Mouse (Mus musculus) heart, adult 2 months (tissue): Measurements from ENCODE around the gene Ehd2. TPM values are rescaled to one million over a fixed set of nuclear protein-coding genes. Genes with fewer than 3 reads are reported as not detected.

Source experiments
- DNase-seq, 2 experiments: peaks; one replicate each; pipeline ENCODE4 v3.0.0; 2021
- H3K27ac ChIP-seq: fragments of 200-600 bp; 2 replicates; pipeline ENCODE4 v1.8.1; 2022
- H3K27me3 ChIP-seq: fragments of 200-500 bp; 2 replicates; pipeline ENCODE4 v1.6.1; 2012; ENCODE audit warnings: mild to moderate bottlenecking, low read length, inconsistent platforms, mixed read lengths; ENCODE audit not compliant: control insufficient read depth, insufficient read depth
- H3K36me3 ChIP-seq: fragments of 200-500 bp; 2 replicates; pipeline ENCODE4 v1.6.1; 2012; ENCODE audit warnings: low read length, inconsistent platforms; ENCODE audit not compliant: control insufficient read depth, insufficient read depth
- H3K4me1 ChIP-seq: fragments of 200-500 bp; 2 replicates; pipeline ENCODE4 v1.6.1; 2011; ENCODE audit warnings: low read length; ENCODE audit not compliant: control insufficient read depth, insufficient read depth
- H3K4me3 ChIP-seq: fragments of 200-600 bp; 2 replicates; pipeline ENCODE4 v1.8.1; 2022
- H3K79me2 ChIP-seq: fragments of 200-500 bp; replicated peaks from 2 replicates; pipeline ENCODE4 v1.6.1; 2012; ENCODE audit warnings: mild to moderate bottlenecking, inconsistent platforms, low read length, moderate library complexity, mixed read lengths; ENCODE audit not compliant: control insufficient read depth, insufficient read depth
- H3K9ac ChIP-seq: fragments of 200-500 bp; 2 replicates; pipeline ENCODE4 v1.6.1; 2012; ENCODE audit warnings: low read depth, mild to moderate bottlenecking, control low read depth, inconsistent platforms, low read length, mixed read lengths
- CTCF ChIP-seq: fragments of 200-600 bp; IDR thresholded peaks from 2 replicates; pipeline ENCODE4 v1.8.1; 2022; ENCODE audit warnings: antibody characterized with exemption, mild to moderate bottlenecking, moderate library complexity
- EP300 ChIP-seq: fragments of 200-500 bp; IDR thresholded peaks from 2 replicates; pipeline ENCODE4 v1.6.1; 2011; ENCODE audit warnings: low read depth, low read length, control low read depth; ENCODE audit not compliant: insufficient read depth
- POLR2A ChIP-seq: fragments of 200-500 bp; IDR thresholded peaks from 2 replicates; pipeline ENCODE4 v1.6.1; 2011; ENCODE audit warnings: mild to moderate bottlenecking, low read depth, low read length, control low read depth; ENCODE audit not compliant: insufficient read depth
- WGBS: fragments of 180-500 bp; shearing (Covaris S2); methylation state at CpG from one replicate; pipeline ENCODE4 v1.1.7; 2018; 5-methylcytosine and 5-hydroxymethylcytosine counted together
- intact Hi-C: fragments of 180-260 bp; cut with DNase I; formaldehyde crosslinking; loops from one replicate; pipeline ENCODE4 v1.15.1; 2025
- polyA plus RNA-seq: library from polyadenylated mRNA; depleted of rRNA; stranded (reverse); fragments of >200 nt; gene quantifications from 2 replicates; pipeline ENCODE4 v1.2.3, GENCODE M21; 2012
- total RNA-seq, 2 experiments: library from RNA; stranded (reverse); gene quantifications; 2 replicates each; pipeline ENCODE4 v1.2.3; 2021

Ehd2 gene
- total and polyA plus RNA-seq, 3 experiments: 76.8 to 91.3 (median 81.9) TPM

DNA sequence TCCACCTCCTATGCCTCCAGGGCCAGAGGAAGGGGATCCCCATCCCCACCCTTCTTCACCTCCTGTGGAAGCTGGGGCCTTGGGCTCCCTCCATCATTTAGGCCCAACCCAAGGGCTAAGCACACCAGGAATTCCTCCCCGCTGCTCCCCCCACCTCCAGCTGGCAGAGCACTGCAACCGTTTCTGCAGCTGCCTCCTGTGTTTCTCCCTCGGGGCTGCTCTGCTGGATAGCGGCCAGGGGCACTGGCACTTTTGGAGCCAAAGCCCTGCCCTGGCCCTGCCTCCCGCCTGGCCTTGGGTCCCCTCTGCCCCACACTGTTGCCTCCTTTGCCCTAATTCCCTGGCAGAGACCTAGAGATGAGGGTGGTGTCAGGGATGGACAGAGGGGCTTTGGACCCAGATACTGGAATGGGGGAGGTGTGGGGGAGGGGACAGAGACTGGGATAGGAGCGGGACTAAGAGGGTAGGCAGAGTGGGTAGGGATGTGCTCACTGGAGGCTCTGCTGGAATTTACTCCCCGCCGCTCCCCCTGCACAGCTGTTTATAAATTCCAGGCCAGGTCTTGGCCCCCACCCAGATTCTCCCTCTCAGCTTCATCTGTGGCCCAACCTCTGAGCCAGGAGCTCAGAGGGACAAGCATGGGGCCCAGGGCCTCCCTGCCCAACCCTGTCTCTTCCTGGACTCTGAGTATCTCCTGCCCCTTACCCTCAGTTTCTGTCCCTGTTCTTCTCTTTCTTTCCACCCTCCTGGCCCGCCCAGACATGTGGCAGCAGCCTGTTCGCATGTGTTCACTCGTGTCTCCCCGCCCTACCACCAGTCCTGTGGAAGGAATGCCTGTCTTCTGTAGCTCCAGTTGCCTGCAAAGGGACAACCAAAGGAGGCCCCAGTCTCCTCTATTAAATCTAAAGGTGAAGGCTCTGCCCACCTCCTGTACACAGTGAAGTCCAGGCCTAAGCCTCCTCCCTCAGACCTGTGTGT lies 4.8 kb downstream of the Ehd2 start:
- TF ChIP-seq EP300 (peak; percentile 89), CTCF (no peak), POLR2A (peak; percentile 54)
- no peaks in the 10 kb centered on the region for H3K27me3 ChIP-seq
- peak; percentile 92 to 93 for DNase-seq
- intact Hi-C loops: loop anchor here (1.0 kb wide), 2 partner anchors 14 to 29 kb away; no protein-coding TSS in a partner anchor
- peak overlapping the region; percentile 58 for H3K4me3 ChIP-seq
- H3K36me3 ChIP-seq: peaks cover 22% of the 10 kb centered on the region
- H3K27ac ChIP-seq: peak overlapping the region; percentile 97
- H3K9ac ChIP-seq: peak overlapping the region; percentile 7
- 6% methylated on average over 12 of the region's 12 CpGs for WGBS
- H3K79me2 ChIP-seq: no peaks in the 10 kb centered on the region
- H3K4me1 ChIP-seq: peaks cover 22% of the 10 kb centered on the region

DNA sequence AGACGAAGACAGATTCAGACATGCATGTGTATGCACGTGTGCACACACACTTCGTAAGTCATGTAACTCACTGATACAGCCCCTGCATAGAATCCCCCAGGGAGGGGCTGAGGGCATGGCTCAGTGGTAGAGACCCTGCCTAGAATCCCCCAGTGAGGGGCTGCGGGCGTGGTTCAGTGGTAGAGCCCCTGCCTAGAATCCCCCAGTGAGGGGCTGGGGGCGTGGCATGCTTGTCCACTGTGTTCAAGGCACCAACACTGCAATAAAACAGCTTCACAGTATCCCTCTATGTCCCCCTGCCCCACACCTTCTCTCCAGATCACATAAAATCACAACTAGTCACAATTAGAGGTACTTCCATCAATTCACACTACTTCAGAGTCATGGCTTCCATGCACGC lies 5.6 kb downstream of the Ehd2 start:
- H3K79me2 ChIP-seq: no peaks in the 10 kb centered on the region
- no peak for DNase-seq
- peaks cover 24% of the 10 kb centered on the region for H3K4me1 ChIP-seq
- no peak for TF ChIP-seq CTCF
- TF ChIP-seq POLR2A: no peak
- TF ChIP-seq EP300: no peak
- H3K9ac ChIP-seq: peak overlapping the region; percentile 17; the same call in 1 of the 2 replicates
- intact Hi-C loops: loop anchor here (1.0 kb wide), 2 partner anchors 13 to 28 kb away; no protein-coding TSS in a partner anchor
- WGBS: 52% methylated on average over 7 of the region's 7 CpGs
- H3K36me3 ChIP-seq: peaks cover 22% of the 10 kb centered on the region
- no peaks in the 10 kb centered on the region for H3K27me3 ChIP-seq
- H3K4me3 ChIP-seq: peak overlapping the region; percentile 38
- H3K27ac ChIP-seq: peak overlapping the region; percentile 97

DNA sequence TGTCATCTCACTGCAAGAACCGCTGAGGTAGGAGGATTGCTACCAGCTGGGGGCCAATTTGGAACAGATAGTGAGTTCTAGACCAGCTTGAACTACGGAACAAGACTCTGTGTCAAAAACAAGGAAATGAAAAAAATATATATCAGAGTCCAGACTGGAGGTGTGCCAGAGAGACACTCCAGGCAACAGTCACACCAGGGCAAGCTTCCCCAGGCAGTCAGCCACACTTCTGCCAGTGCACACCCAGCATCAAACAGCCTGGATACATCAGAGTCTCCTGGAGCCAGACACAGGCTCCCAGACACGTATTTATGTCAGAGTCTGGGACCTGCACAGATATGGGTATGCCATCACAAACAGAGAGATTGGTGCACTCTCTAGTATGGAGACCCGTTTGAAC lies 6.1 kb downstream of the Ehd2 start:
- WGBS: 16% methylated on average over 4 of the region's 4 CpGs
- Histone ChIP-seq H3K4me1 (peaks cover 26% of the 10 kb centered on the region), H3K79me2 (no peaks in the 10 kb centered on the region), H3K27me3 (no peaks in the 10 kb centered on the region), H3K36me3 (peaks cover 27% of the 10 kb centered on the region), H3K9ac (peak overlapping the region; percentile 17), H3K27ac (peak overlapping the region; percentile 97), H3K4me3 (peak overlapping the region; percentile 38)
- intact Hi-C loops: no loop called here
- DNase-seq: no peak
- TF ChIP-seq POLR2A (no peak), CTCF (no peak), EP300 (no peak)

DNA sequence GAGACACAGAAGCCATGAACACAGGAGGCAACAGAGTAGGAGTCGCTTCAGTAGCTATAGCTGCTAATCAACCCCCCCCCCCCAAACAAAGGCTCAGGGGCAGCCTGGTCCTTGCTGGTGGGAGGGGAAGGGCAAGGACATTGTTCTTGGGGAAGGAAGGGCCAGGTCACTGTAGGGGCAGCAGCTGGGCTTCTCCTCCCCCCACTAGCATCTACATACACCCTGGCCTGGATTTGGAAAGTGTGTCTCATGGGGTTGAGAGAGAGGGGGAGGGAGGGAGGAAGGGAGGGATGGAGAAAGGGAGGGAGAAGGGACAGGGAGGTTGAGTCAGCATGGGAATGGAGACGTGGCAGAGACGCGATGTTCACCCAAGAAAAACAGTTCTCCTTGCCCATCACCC lies 6.7 kb downstream of the Ehd2 start:
- H3K27me3 ChIP-seq: no peaks in the 10 kb centered on the region
- H3K79me2 ChIP-seq: no peaks in the 10 kb centered on the region
- H3K27ac ChIP-seq: peak overlapping the region; percentile 97
- 19% methylated on average over 4 of the region's 4 CpGs for WGBS
- H3K9ac ChIP-seq: peak overlapping the region; percentile 1; the same call in 1 of the 2 replicates
- H3K4me3 ChIP-seq: peak overlapping the region; percentile 38; the same call in 1 of the 2 replicates
- H3K36me3 ChIP-seq: peaks cover 32% of the 10 kb centered on the region
- TF ChIP-seq EP300: peak; percentile 83; the same call in 1 of the 2 replicates
- TF ChIP-seq POLR2A: peak; percentile 42; the same call in 1 of the 2 replicates
- TF ChIP-seq CTCF: no peak
- peaks cover 30% of the 10 kb centered on the region for H3K4me1 ChIP-seq
- intact Hi-C loops: no loop called here
- DNase-seq: peak in 1 of 2 experiments; percentile 66

DNA sequence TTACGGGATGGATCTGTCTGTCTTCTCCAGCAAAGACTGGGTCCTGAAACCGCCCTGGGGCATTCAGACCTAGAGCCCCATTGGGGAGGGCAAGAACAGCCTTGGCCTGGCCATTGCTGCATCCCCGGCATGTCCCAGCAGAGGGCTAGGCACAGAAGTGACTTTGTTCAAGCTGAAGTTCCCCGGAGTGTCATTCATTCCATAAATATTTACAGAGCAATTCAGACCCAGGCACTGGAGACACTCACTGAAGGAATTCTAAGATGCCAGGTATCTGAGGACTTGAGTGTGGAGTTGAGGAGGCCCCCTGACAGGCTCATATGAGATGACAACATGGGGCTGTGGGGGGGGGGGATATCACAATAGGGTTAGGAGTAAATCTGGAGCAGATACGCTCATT lies 11.2 kb downstream of the Ehd2 start:
- DNase-seq: no peak
- Histone ChIP-seq H3K36me3 (peaks cover 43% of the 10 kb centered on the region), H3K4me1 (peaks cover 32% of the 10 kb centered on the region), H3K27me3 (no peaks in the 10 kb centered on the region), H3K27ac (peak overlapping the region; percentile 88), H3K9ac (peak overlapping the region; percentile 40), H3K4me3 (peak overlapping the region; percentile 9; the same call in 1 of the 2 replicates), H3K79me2 (no peaks in the 10 kb centered on the region)
- TF ChIP-seq EP300 (no peak), CTCF (peak; percentile 31; the same call in 1 of the 2 replicates)
- intact Hi-C loops: no loop called here
- WGBS: 37% methylated on average over 5 of the region's 5 CpGs

DNA sequence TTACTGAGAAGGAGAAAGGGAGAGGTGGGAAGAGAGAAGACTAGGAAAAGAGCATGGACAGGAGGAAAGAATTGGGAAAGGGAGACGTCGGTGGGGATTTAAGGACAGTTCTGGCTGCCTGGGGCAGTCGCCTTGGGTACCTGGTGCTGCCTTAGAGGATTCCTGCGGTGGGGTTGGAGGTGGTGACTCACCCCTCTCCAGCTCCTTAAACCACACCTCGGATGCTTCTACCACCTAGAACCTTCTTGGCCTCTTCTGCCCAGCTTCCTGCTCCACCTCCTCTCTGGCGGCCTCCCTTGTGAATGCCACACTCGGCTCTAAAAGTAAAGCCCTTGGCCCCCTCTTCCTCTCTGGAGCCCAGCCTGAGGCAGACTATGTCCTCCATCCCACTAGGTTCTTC lies 11.9 kb downstream of the Ehd2 start:
- peak overlapping the region; percentile 40 for H3K9ac ChIP-seq
- peaks cover 41% of the 10 kb centered on the region for H3K36me3 ChIP-seq
- peaks cover 28% of the 10 kb centered on the region for H3K4me1 ChIP-seq
- TF ChIP-seq POLR2A (no peak), EP300 (no peak), CTCF (no peak)
- peak overlapping the region; percentile 29 for H3K4me3 ChIP-seq
- H3K27ac ChIP-seq: peak overlapping the region; percentile 88
- peak; percentile 55 to 57 for DNase-seq
- intact Hi-C loops: loop anchor here (1.0 kb wide), 1 partner anchor 21 kb away; no protein-coding TSS in a partner anchor
- WGBS: 37% methylated on average over 7 of the region's 7 CpGs
- H3K27me3 ChIP-seq: no peaks in the 10 kb centered on the region
- H3K79me2 ChIP-seq: no peaks in the 10 kb centered on the region
